Mouse (Mus musculus) spleen, adult 2 months (tissue): Measurements from ENCODE around the gene Pwwp2a.

Experiments
- CTCF ChIP-seq: fragments of 200-500 bp; IDR thresholded peaks from 2 replicates; pipeline ENCODE4 v1.5.1; 2011; ENCODE audit warnings: mild to moderate bottlenecking, inconsistent platforms; ENCODE audit not compliant: insufficient read depth, insufficient read length, insufficient replicate concordance; ENCODE audit errors: extremely low read depth
- POLR2A ChIP-seq: fragments of 200-500 bp; IDR thresholded peaks from 2 replicates; pipeline ENCODE4 v1.6.1; 2011; ENCODE audit warnings: low read depth, low read length, inconsistent platforms

DNA sequence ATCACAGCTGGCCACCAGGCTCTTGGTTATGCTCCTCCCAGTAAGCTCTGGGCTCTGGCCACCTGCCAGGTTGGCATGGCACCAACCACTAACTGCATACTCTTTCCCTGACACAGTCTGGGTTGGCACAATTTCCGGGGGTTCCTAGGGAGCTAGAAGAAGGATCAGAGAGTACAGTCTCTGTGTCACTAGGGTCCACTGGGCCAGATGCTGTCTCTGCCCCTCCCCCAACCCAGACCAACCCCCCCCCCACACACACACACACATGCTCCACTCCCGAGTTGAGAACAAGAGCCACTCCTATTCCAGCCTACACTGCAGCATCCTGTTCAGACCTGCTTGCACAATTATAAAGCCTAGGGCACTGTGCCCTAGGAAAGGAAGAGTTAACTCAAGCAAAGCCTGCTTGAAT is 38.6 kb upstream of the Pwwp2a start:
- TF ChIP-seq CTCF (no peak), POLR2A (no peak)
